Mouse (Mus musculus) myocyte (in vitro differentiated cells): ENCODE data around the gene Dkk3.

Experiments
- CEBPB ChIP-seq: IDR thresholded peaks from 2 replicates; pipeline ENCODE4 v1.6.1; 2011; ENCODE audit warnings: mild to moderate bottlenecking, moderate library complexity; ENCODE audit not compliant: poor library complexity, insufficient read depth, severe bottlenecking
- E2F4 ChIP-seq: IDR thresholded peaks from one replicate; pipeline ENCODE4 v1.6.1; 2011; ENCODE audit warnings: mild to moderate bottlenecking, control low read depth, moderate library complexity; ENCODE audit not compliant: insufficient read depth
- MAX ChIP-seq: IDR thresholded peaks from one replicate; pipeline ENCODE4 v1.6.1; 2011; ENCODE audit warnings: low read depth, mild to moderate bottlenecking, control low read depth
- MYOG ChIP-seq, 3 experiments: IDR thresholded peaks; one replicate each; pipeline ENCODE4 v1.6.1; 2011; ENCODE audit warnings: control low read depth in 2 of 3, low read depth in 2 of 3, mild to moderate bottlenecking in 2 of 3; ENCODE audit not compliant: insufficient read length in 2 of 3, control insufficient read depth in 1 of 3, insufficient read depth in 1 of 3
- POLR2A ChIP-seq: IDR thresholded peaks from one replicate; pipeline ENCODE4 v1.6.1; 2011; ENCODE audit warnings: low read depth, mild to moderate bottlenecking, control low read depth, moderate library complexity; ENCODE audit not compliant: insufficient read length
- REST ChIP-seq: IDR thresholded peaks from one replicate; pipeline ENCODE4 v1.6.1; 2011; ENCODE audit warnings: mild to moderate bottlenecking, control low read depth, moderate library complexity; ENCODE audit not compliant: insufficient read depth, insufficient read length
- TCF3 ChIP-seq: IDR thresholded peaks from one replicate; pipeline ENCODE4 v1.6.1; 2011; ENCODE audit warnings: low read depth, control low read depth; ENCODE audit not compliant: insufficient read length
- USF1 ChIP-seq: IDR thresholded peaks from one replicate; pipeline ENCODE4 v1.6.1; 2011; ENCODE audit warnings: low read depth, mild to moderate bottlenecking, control low read depth, moderate library complexity

GRCm38 (mm10) chr7:112203937-112204336, 45.1 kb upstream of the Dkk3 start:
- no peak for TF ChIP-seq POLR2A
- TF ChIP-seq MYOG (IDR thresholded peaks at IDR 0.05; ENCODE audit: control insufficient read depth in 1 of 3, insufficient read depth in 1 of 3, insufficient read length in 2 of 3, low read depth in 2 of 3): no peak
- no peak for TF ChIP-seq REST
- no peak for TF ChIP-seq E2F4
- TF ChIP-seq MAX: no peak
- no peak for TF ChIP-seq TCF3
- TF ChIP-seq USF1: no peak
- no peak for TF ChIP-seq CEBPB
